Mouse (Mus musculus) lung, adult 2 months (tissue): ENCODE results near the gene Vwa3b.

Experiments used
- CTCF ChIP-seq: fragments of 200-500 bp; IDR thresholded peaks from 2 replicates; pipeline ENCODE4 v1.5.1; 2011; ENCODE audit warnings: mild to moderate bottlenecking, low read length, control low read depth; ENCODE audit not compliant: insufficient read depth
- POLR2A ChIP-seq: fragments of 200-500 bp; IDR thresholded peaks from 2 replicates; pipeline ENCODE4 v1.6.1; 2011; ENCODE audit warnings: low read depth, mild to moderate bottlenecking, control low read depth, low read length, borderline replicate concordance; ENCODE audit errors: extremely low read depth

- TF ChIP-seq POLR2A, result no peak
- TF ChIP-seq CTCF, result no peak
Measured at GRCm38 (mm10) chr1:37025962-37026686, at the start of gene Vwa3b.
